Mouse (Mus musculus): Measurements from ENCODE around the gene Gm15023. TPM values are rescaled to one million over a fixed set of nuclear protein-coding genes. Genes with fewer than 3 reads are reported as not detected.
A peak's percentile ranks its signal among the peaks of the same experiment; 100 is the strongest.
"Not testable (repeated sequence)": the region's sequence is repeated elsewhere in the genome, so short reads cannot be mapped to it uniquely, and the experiment has no call there.

The Gm15023 gene
- polyA plus RNA-seq (2015; fragmentation: Nextera tagmentation; extraction: Ambion mirVana): not detected in 2 replicates

GRCm38 (mm10) chrX:135177532-135177931 is at the start of gene Gm15023:
Gm15023 (minus strand) TSS chrX:135177632.
- not testable (repeated sequence) for H3K9me3 ChIP-seq (ENCODE audit: control insufficient read depth); H3K27ac ChIP-seq (ENCODE audit: low read depth, low read length); H3K27me3 ChIP-seq (replicated peaks; ENCODE audit: control insufficient read depth, insufficient read depth, low read length); H3K4me1 ChIP-seq (replicated peaks; ENCODE audit: control insufficient read depth, insufficient read depth, low read length); H3K4me2 ChIP-seq (replicated peaks; ENCODE audit: low read depth); H3K36me3 ChIP-seq (ENCODE audit: control insufficient read depth, insufficient read depth); H3K4me3 ChIP-seq (ENCODE audit: low read depth, low read length); ATAC-seq; H3K9ac ChIP-seq (ENCODE audit: low read depth, low read length)
- WGBS: 92% methylated on average over 5 of the region's 14 CpGs

- Histone ChIP-seq H3K9me3 (ENCODE audit: control insufficient read depth) (no peaks in the 10 kb centered on the region), H3K27me3 (replicated peaks; ENCODE audit: control insufficient read depth, insufficient read depth, low read length) (no peaks in the 10 kb centered on the region), H3K4me1 (replicated peaks; ENCODE audit: control insufficient read depth, insufficient read depth, low read length) (no peaks in the 10 kb centered on the region), H3K27ac (ENCODE audit: low read depth, low read length) (no peak within 1 kb of the TSS), H3K9ac (ENCODE audit: low read depth, low read length) (no peak within 1 kb of the TSS), H3K36me3 (ENCODE audit: control insufficient read depth, insufficient read depth) (no peaks in the 10 kb centered on the region), H3K4me2 (replicated peaks; ENCODE audit: low read depth) (peak within 1 kb of the TSS; percentile 24), H3K4me3 (ENCODE audit: low read depth, low read length) (0 out of 2 replicates have a peak within 1 kb of the TSS, but pooled peaks have one; percentile 9)
- no peak for TF ChIP-seq CTCF (IDR thresholded peaks at IDR 0.05; ENCODE audit: low read depth)
- 30% methylated on average over 11 of the region's 13 CpGs for WGBS
- ATAC-seq: no peak
Measured at GRCm38 (mm10) chrX:135210436-135211221, 33.2 kb upstream of the Gm15023 start, which contains the start of gene Tceal6. Tceal6 (minus strand) TSS chrX:135210687.

GRCm38 (mm10) chrX:135209773-135210435 is 32.5 kb upstream of the Gm15023 start:
- H3K9me3 ChIP-seq (ENCODE audit: control insufficient read depth); ATAC-seq: not testable (repeated sequence)

GRCm38 (mm10) chrX:135189924-135190323 is 12.5 kb upstream of the Gm15023 start:
- H3K9me3 ChIP-seq (ENCODE audit: control insufficient read depth); ATAC-seq; H3K4me2 ChIP-seq (replicated peaks; ENCODE audit: low read depth); H3K36me3 ChIP-seq (ENCODE audit: control insufficient read depth, insufficient read depth); H3K27ac ChIP-seq (ENCODE audit: low read depth, low read length); H3K27me3 ChIP-seq (replicated peaks; ENCODE audit: control insufficient read depth, insufficient read depth, low read length); H3K9ac ChIP-seq (ENCODE audit: low read depth, low read length); H3K4me1 ChIP-seq (replicated peaks; ENCODE audit: control insufficient read depth, insufficient read depth, low read length); H3K4me3 ChIP-seq (ENCODE audit: low read depth, low read length): not testable (repeated sequence)
- no CpG with 5 or more reads among the region's 6 CpGs for WGBS

More at GRCm38 (mm10) chrX:135209773-135210435, 32.5 kb upstream of the Gm15023 start:
- Histone ChIP-seq H3K4me2 (replicated peaks; ENCODE audit: low read depth) (peak overlapping the region; percentile 24), H3K4me3 (ENCODE audit: low read depth, low read length) (0 out of 2 replicates have a peak overlapping the region, but pooled peaks have one; percentile 9)
- not testable (repeated sequence) for H3K36me3 ChIP-seq (ENCODE audit: control insufficient read depth, insufficient read depth); H3K9ac ChIP-seq (ENCODE audit: low read depth, low read length); H3K4me1 ChIP-seq (replicated peaks; ENCODE audit: control insufficient read depth, insufficient read depth, low read length); H3K27me3 ChIP-seq (replicated peaks; ENCODE audit: control insufficient read depth, insufficient read depth, low read length); H3K27ac ChIP-seq (ENCODE audit: low read depth, low read length)
- 23% methylated on average over 20 of the region's 21 CpGs for WGBS

- H3K36me3 ChIP-seq (ENCODE audit: control insufficient read depth, insufficient read depth); H3K4me2 ChIP-seq (replicated peaks; ENCODE audit: low read depth); H3K27ac ChIP-seq (ENCODE audit: low read depth, low read length); ATAC-seq; H3K27me3 ChIP-seq (replicated peaks; ENCODE audit: control insufficient read depth, insufficient read depth, low read length); H3K4me3 ChIP-seq (ENCODE audit: low read depth, low read length); H3K4me1 ChIP-seq (replicated peaks; ENCODE audit: control insufficient read depth, insufficient read depth, low read length); H3K9ac ChIP-seq (ENCODE audit: low read depth, low read length); H3K9me3 ChIP-seq (ENCODE audit: control insufficient read depth): not testable (repeated sequence)
- no CpG with 5 or more reads among the region's 3 CpGs for WGBS
Measured at GRCm38 (mm10) chrX:135188661-135189060, 11.2 kb upstream of the Gm15023 start.

Other genes starting within 250 kb of the Gm15023 start
- gene Nxf2, start 212.9 kb downstream of the Gm15023 start, polyA plus RNA-seq (2015; fragmentation: Nextera tagmentation; extraction: Ambion mirVana): 0.12 TPM in 2 replicates
- gene Zmat1, start 168.4 kb downstream of the Gm15023 start, polyA plus RNA-seq (2015; fragmentation: Nextera tagmentation; extraction: Ambion mirVana): 1.7 TPM in 2 replicates
- gene Tceal6, start 33.1 kb upstream of the Gm15023 start, polyA plus RNA-seq (2015; fragmentation: Nextera tagmentation; extraction: Ambion mirVana): 0.64 and 1.0 TPM in 2 replicates
- gene Pramel3, start 124.7 kb upstream of the Gm15023 start, polyA plus RNA-seq (2015; fragmentation: Nextera tagmentation; extraction: Ambion mirVana): not detected in 2 replicates
- not detected in 2 replicates for gene Gm5128, start 195.7 kb upstream of the Gm15023 start, polyA plus RNA-seq (2015; fragmentation: Nextera tagmentation; extraction: Ambion mirVana)

Data from intestine, postnatal 0 days (tissue).